Comparison of ENCODE assay signal across 22 mouse cellular contexts in the genomic region with DNA sequence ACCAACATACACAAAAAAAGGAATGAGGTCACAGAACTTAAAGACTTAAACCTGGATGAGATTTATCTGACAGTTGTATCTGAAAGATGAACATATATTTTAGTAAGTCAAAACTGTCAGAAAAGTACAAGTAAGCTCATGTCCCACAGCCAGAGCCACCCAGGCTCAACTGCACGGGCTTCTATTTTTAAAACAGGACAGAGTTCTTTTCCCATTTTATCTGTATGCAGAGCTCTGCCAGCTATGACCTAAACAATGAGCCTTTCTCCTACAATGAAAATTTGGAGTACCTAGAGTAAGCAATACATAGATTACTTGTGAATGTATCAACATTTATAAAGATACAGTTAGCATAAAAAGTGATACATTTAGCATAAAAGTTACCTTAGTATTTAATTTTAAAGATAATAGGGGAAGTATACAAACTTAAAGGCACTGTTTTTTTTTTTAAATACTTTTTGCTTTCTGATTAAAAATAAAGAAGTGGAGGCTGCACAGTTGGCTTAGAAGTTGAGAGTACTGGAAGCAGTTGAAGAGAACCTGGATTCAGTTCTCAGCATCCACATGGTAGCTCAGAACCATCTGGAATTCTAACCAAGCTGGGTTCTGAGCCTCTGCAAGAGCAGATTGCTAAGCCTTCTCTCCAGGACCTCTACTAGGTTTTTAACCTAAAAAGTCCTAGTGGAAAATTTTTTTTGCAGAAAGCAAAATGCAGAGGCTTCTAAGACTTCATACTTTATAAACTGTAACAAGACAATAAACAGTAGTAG.
DNase-seq lines count a peak whose midpoint lies in the region; ATAC-seq lines count a peak whose summit lies in the region.
"Had no signal": no experiment of that assay in that cellular context is flagged by ENCODE, and none has a peak within 500 bp of the region (broad histone marks: within the 10 kb centered on the region; RNA-seq: fewer than 3 reads in every experiment).

No protein-coding gene starts in this region.

- DNase-seq in heart, adult 18-20 months: peak; percentile 45 to 53
- DNase-seq in heart, postnatal 25 days (ENCODE audit: low spot score): no peak
- DNase-seq in layer of hippocampus, adult 9-11 months: peak; percentile 17
- DNase-seq in layer of hippocampus, adult 11-12 months (ENCODE audit: low spot score): no peak
- DNase-seq in telencephalon, adult 2 months (ENCODE audit: low read depth, low spot score): peak; percentile 52
- DNase-seq in right cerebral cortex, postnatal 36 days (ENCODE audit: low spot score in 2 of 2): no peak
- DNase-seq in spleen, postnatal 36 days (ENCODE audit: low spot score in 2 of 2): no peak
- DNase-seq: adrenal gland, postnatal 25 days; cerebellum, adult 9-11 months; forebrain, postnatal 0 days; gastrocnemius, postnatal 36 days; kidney, adult 18-20 months; kidney, postnatal 4 days; retina, postnatal 1 day; right cerebral cortex, postnatal 25 days; thymus, postnatal 14 days had no signal

- peak overlapping the region; percentile 80 for H3K27ac ChIP-seq in heart, embryonic 15.5 days
- H3K27ac ChIP-seq: hindbrain, embryonic 12.5 days; macrophage; midbrain, embryonic 15.5 days; neural tube, embryonic 12.5 days had no signal

- no peaks in the 10 kb centered on the region for H3K36me3 ChIP-seq in heart, embryonic 15.5 days
- H3K36me3 ChIP-seq: hindbrain, embryonic 12.5 days; midbrain, embryonic 15.5 days; neural tube, embryonic 12.5 days had no signal

- H3K4me3 ChIP-seq in heart, embryonic 15.5 days: no peak overlapping the region
- H3K4me3 ChIP-seq: hindbrain, embryonic 12.5 days; midbrain, embryonic 15.5 days; neural tube, embryonic 12.5 days had no signal

- no peak overlapping the region for H3K4me2 ChIP-seq in heart, embryonic 15.5 days
- H3K4me2 ChIP-seq: hindbrain, embryonic 12.5 days; midbrain, embryonic 15.5 days; neural tube, embryonic 12.5 days had no signal

- 22% methylated on average over 1 of the region's 1 CpGs for WGBS in heart, embryonic 15.5 days

- no peak overlapping the region for H3K9ac ChIP-seq in heart, embryonic 15.5 days
- H3K9ac ChIP-seq: forebrain, postnatal 0 days; hindbrain, embryonic 12.5 days; midbrain, embryonic 15.5 days; neural tube, embryonic 12.5 days had no signal

- H3K4me1 ChIP-seq in heart, embryonic 15.5 days (replicated peaks): peaks cover 13% of the 10 kb centered on the region
- H3K4me1 ChIP-seq: hindbrain, embryonic 12.5 days; midbrain, embryonic 15.5 days; neural tube, embryonic 12.5 days had no signal

- H3K27me3 ChIP-seq in heart, embryonic 15.5 days: no peaks in the 10 kb centered on the region
- H3K27me3 ChIP-seq: hindbrain, embryonic 12.5 days; midbrain, embryonic 15.5 days; neural tube, embryonic 12.5 days had no signal

- no peaks in the 10 kb centered on the region for H3K9me3 ChIP-seq in heart, embryonic 15.5 days (replicated peaks)
- H3K9me3 ChIP-seq: hindbrain, embryonic 12.5 days; midbrain, embryonic 15.5 days; neural tube, embryonic 12.5 days had no signal

- ATAC-seq in heart, embryonic 15.5 days (replicated peaks; ENCODE audit: insufficient number of reproducible peaks, insufficient read depth, low FRiP score, low read depth): no peak
- ATAC-seq: CD4-positive, CD25-positive, alpha-beta regulatory T cell, adult 4 months; forebrain, postnatal 0 days; midbrain, embryonic 15.5 days had no signal

- intact Hi-C loops in heart, postnatal 25 days (cut with DNase I): no loop called here

Comparison
In these comparisons a context has a peak if more than half of its experiments do, and no peak if none do; other contexts are left out.
1. DNase-seq: peak in heart, adult 18-20 months (2 of 2), layer of hippocampus, adult 9-11 months (single experiment) and telencephalon, adult 2 months (single experiment); none in heart, postnatal 25 days (single experiment), layer of hippocampus, adult 11-12 months (single experiment), right cerebral cortex, postnatal 36 days (0 of 2) and spleen, postnatal 36 days (0 of 2).